Mouse (Mus musculus) CD8-positive naive resting alpha-beta T cell, adult 2 months (primary cell): ENCODE measurements at regions not wholly inside any gene's neighbourhood (a gene's known extent, or its start where the extent isn't known, plus 50 kb on each side); places are given as distances from the start of the nearest gene placed in this dataset.

Experiments used
- DNase-seq, 2 experiments: peaks; one replicate each; pipeline ENCODE4 v3.0.0; 2022; ENCODE audit warnings: low read depth in 2 of 2, low spot score in 2 of 2

GRCm38 (mm10) chr8:25463532-25463931 lies 639.4 kb upstream of the Adam5 start:
- no peak for DNase-seq

GRCm38 (mm10) chr8:25462492-25462891 lies 638.3 kb upstream of the Adam5 start:
- DNase-seq = no peak

- no peak for DNase-seq
These were observed 631.5 kb upstream of the Adam5 start for GRCm38 (mm10) chr8:25455644-25456043.

GRCm38 (mm10) chr8:25454972-25455371 lies 630.8 kb upstream of the Adam5 start:
- DNase-seq = no peak

GRCm38 (mm10) chr8:25453826-25454225 lies 629.7 kb upstream of the Adam5 start:
- DNase-seq = no peak

GRCm38 (mm10) chr8:25450544-25450943 lies 626.4 kb upstream of the Adam5 start:
- DNase-seq = no peak

GRCm38 (mm10) chr8:25449590-25449989 lies 625.4 kb upstream of the Adam5 start:
- no peak for DNase-seq

- no peak for DNase-seq
These were observed 623.7 kb upstream of the Adam5 start for GRCm38 (mm10) chr8:25447900-25448299.

- no peak for DNase-seq
These were observed 621.8 kb upstream of the Adam5 start for GRCm38 (mm10) chr8:25445968-25446367.

- DNase-seq = no peak
These were observed 620.9 kb upstream of the Adam5 start for GRCm38 (mm10) chr8:25445054-25445453.

- DNase-seq = no peak
These were observed 619.4 kb upstream of the Adam5 start for GRCm38 (mm10) chr8:25443552-25443951.

GRCm38 (mm10) chr8:25441057-25441441 lies 616.9 kb upstream of the Adam5 start:
- DNase-seq = no peak

- DNase-seq = no peak
These were observed 616.4 kb upstream of the Adam5 start for GRCm38 (mm10) chr8:25440391-25441056.

GRCm38 (mm10) chr8:25439971-25440370 lies 615.8 kb upstream of the Adam5 start:
- DNase-seq = no peak

- no peak for DNase-seq
These were observed 614.0 kb upstream of the Adam5 start for GRCm38 (mm10) chr8:25438021-25438620.

GRCm38 (mm10) chr8:25437178-25437577 lies 613.0 kb upstream of the Adam5 start:
- DNase-seq = no peak

- no peak for DNase-seq
These were observed 606.4 kb upstream of the Adam5 start for GRCm38 (mm10) chr8:25430552-25430951.

GRCm38 (mm10) chr8:25429846-25430482 lies 605.8 kb upstream of the Adam5 start:
- no peak for DNase-seq

GRCm38 (mm10) chr8:25428761-25429160 lies 604.6 kb upstream of the Adam5 start:
- no peak for DNase-seq

GRCm38 (mm10) chr8:25426207-25426606 lies 602.0 kb upstream of the Adam5 start:
- no peak for DNase-seq

- DNase-seq = no peak
These were observed 597.3 kb upstream of the Adam5 start for GRCm38 (mm10) chr8:25421478-25421877.

- no peak for DNase-seq
These were observed 586.4 kb upstream of the Adam5 start for GRCm38 (mm10) chr8:25410536-25410935.

- DNase-seq = no peak
These were observed 583.7 kb upstream of the Adam5 start for GRCm38 (mm10) chr8:25407862-25408261.
